Mouse (Mus musculus) liver, embryonic 15.5 days (tissue): Measurements from ENCODE around the gene Mrps11. TPM values are rescaled to one million over a fixed set of nuclear protein-coding genes. Genes with fewer than 3 reads are reported as not detected.

Source experiments
- ATAC-seq: fragments of 200-750 bp; cut with Nextera tagmentation; 2 replicates; pipeline ENCODE4 v1.8.0; 2017; ENCODE audit warnings: moderate number of reproducible peaks, mild to moderate bottlenecking, moderate library complexity; ENCODE audit not compliant: insufficient read depth
- H3K27ac ChIP-seq: fragments of 300-500 bp; sonication (generic); replicated peaks from 2 replicates; pipeline ENCODE4 v1.5.1; 2015; ENCODE audit warnings: mild to moderate bottlenecking, inconsistent platforms
- H3K27me3 ChIP-seq: fragments of 300-500 bp; sonication (generic); 2 replicates; pipeline ENCODE4 v1.6.1; 2015; ENCODE audit warnings: mild to moderate bottlenecking, inconsistent platforms
- H3K36me3 ChIP-seq: fragments of 300-500 bp; sonication (generic); replicated peaks from 2 replicates; pipeline ENCODE4 v1.6.1; 2015; ENCODE audit warnings: moderate library complexity, mild to moderate bottlenecking, inconsistent platforms
- H3K4me1 ChIP-seq: fragments of 300-500 bp; sonication (generic); replicated peaks from 2 replicates; pipeline ENCODE4 v1.6.1; 2015; ENCODE audit warnings: inconsistent platforms
- H3K4me2 ChIP-seq: fragments of 300-500 bp; sonication (generic); 2 replicates; pipeline ENCODE4 v1.6.1; 2015; ENCODE audit warnings: moderate library complexity, mild to moderate bottlenecking, inconsistent platforms
- H3K4me3 ChIP-seq: fragments of 300-500 bp; sonication (generic); replicated peaks from 2 replicates; pipeline ENCODE4 v1.5.1; 2015; ENCODE audit warnings: mild to moderate bottlenecking, inconsistent platforms
- H3K9ac ChIP-seq: fragments of 300-500 bp; sonication (generic); 2 replicates; pipeline ENCODE4 v1.6.1; 2015; ENCODE audit warnings: moderate library complexity, mild to moderate bottlenecking, inconsistent platforms
- H3K9me3 ChIP-seq: fragments of 300-500 bp; sonication (generic); replicated peaks from 2 replicates; pipeline ENCODE4 v1.6.1; 2016; ENCODE audit warnings: inconsistent platforms
- WGBS: fragments of 180-500 bp; shearing (Covaris S2); methylation state at CpG from one replicate; pipeline ENCODE4 v1.1.7; 2015; ENCODE audit warnings: mixed read lengths; ENCODE audit not compliant: insufficient replicate concordance; 5-methylcytosine and 5-hydroxymethylcytosine counted together
- polyA plus RNA-seq: library from polyadenylated mRNA; unstranded; fragments of >200 nt; fragmentation: Nextera tagmentation; extraction: Ambion mirVana; gene quantifications from 2 replicates; pipeline ENCODE4 v1.2.1, GENCODE M21; 2015

The Mrps11 gene
- polyA plus RNA-seq, 1 experiment from 2014 or later, result 39.2 TPM

GRCm38 (mm10) chr7:78766019-78766683 lies 16.8 kb upstream of the Mrps11 start:
- H3K27me3 ChIP-seq, result no peaks in the 10 kb centered on the region
- ATAC-seq, result no peak

DNA sequence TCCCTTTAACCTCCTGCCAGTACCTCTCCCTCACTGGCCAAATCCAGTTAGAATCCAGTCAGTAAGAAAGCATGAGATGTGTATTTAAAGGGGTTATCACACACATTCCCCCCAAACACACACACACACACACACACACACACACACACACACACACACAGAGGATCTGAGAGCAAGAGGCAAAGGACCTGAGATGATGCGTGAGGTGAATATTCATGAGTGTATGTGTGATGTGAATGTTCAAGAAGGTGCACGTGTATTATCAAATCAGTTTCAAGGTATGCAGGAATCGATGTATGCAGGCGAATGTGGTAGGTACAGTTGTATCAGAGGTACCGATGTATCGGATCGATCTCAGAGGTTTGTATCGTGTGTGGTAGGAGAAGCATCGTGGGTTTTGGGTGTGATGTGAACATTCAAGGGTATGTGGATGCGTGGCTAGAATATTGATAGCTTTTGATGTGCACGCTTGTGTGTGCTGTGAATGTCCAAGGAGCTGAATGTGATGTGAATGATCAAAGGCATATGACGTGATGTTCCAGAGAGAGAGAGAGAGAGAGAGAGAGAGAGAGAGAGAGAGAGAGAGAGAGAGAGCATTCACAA lies 14.9 kb upstream of the Mrps11 start:
- H3K4me2 ChIP-seq, result no peak overlapping the region
- H3K27me3 ChIP-seq, result no peaks in the 10 kb centered on the region
- no peak overlapping the region for H3K9ac ChIP-seq
- H3K9me3 ChIP-seq, result no peaks in the 10 kb centered on the region
- H3K4me1 ChIP-seq, result no peaks in the 10 kb centered on the region
- no peak for ATAC-seq
- H3K4me3 ChIP-seq, result no peak overlapping the region
- 74% methylated on average over 12 of the region's 12 CpGs for WGBS
- peaks cover 1% of the 10 kb centered on the region; the same call in 1 of the 2 replicates for H3K36me3 ChIP-seq
- H3K27ac ChIP-seq, result no peak overlapping the region

More at GRCm38 (mm10) chr7:78766019-78766683, 16.8 kb upstream of the Mrps11 start:
- Histone ChIP-seq H3K27ac (no peak overlapping the region), H3K36me3 (no peaks in the 10 kb centered on the region), H3K4me3 (no peak overlapping the region), H3K4me1 (no peaks in the 10 kb centered on the region), H3K4me2 (no peak overlapping the region), H3K9me3 (no peaks in the 10 kb centered on the region), H3K9ac (no peak overlapping the region)
- WGBS, result 19% methylated on average over 18 of the region's 18 CpGs

GRCm38 (mm10) chr7:78769075-78769652 lies 13.8 kb upstream of the Mrps11 start:
- H3K4me3 ChIP-seq, result no peak overlapping the region
- no peak for ATAC-seq
- no peak overlapping the region for H3K4me2 ChIP-seq
- H3K27ac ChIP-seq, result no peak overlapping the region
- WGBS, result 46% methylated on average over 7 of the region's 7 CpGs
- no peaks in the 10 kb centered on the region for H3K9me3 ChIP-seq
- peaks cover 8% of the 10 kb centered on the region for H3K36me3 ChIP-seq
- H3K27me3 ChIP-seq, result no peaks in the 10 kb centered on the region
- no peak overlapping the region for H3K9ac ChIP-seq
- H3K4me1 ChIP-seq, result no peaks in the 10 kb centered on the region

DNA sequence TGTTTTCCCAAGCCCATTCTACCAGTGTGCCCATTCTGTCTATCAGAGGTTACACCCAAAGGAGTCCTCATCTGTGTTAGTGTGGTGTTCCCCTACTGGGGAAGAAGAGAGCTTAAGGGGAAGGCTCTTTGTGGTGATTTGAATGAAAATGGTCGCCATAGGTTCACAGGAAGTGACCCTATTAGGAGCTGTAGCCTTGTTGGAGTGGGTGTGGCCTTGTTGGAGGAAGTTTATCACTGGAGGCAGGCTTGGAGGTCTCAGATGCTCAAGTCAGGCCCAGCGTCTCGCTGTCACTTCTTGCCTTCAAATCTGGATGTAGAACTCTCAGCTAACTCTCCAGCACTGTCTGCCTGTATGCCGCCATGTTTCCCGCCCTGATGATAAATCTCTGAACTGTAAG lies 12.0 kb upstream of the Mrps11 start:
- H3K36me3 ChIP-seq, result peaks cover 25% of the 10 kb centered on the region
- no peaks in the 10 kb centered on the region for H3K4me1 ChIP-seq
- no peaks in the 10 kb centered on the region for H3K9me3 ChIP-seq
- no peak for ATAC-seq
- H3K4me2 ChIP-seq, result no peak overlapping the region
- H3K27ac ChIP-seq, result no peak overlapping the region
- no peak overlapping the region for H3K9ac ChIP-seq
- no peak overlapping the region for H3K4me3 ChIP-seq
- H3K27me3 ChIP-seq, result no peaks in the 10 kb centered on the region
- 68% methylated on average over 5 of the region's 5 CpGs for WGBS

DNA sequence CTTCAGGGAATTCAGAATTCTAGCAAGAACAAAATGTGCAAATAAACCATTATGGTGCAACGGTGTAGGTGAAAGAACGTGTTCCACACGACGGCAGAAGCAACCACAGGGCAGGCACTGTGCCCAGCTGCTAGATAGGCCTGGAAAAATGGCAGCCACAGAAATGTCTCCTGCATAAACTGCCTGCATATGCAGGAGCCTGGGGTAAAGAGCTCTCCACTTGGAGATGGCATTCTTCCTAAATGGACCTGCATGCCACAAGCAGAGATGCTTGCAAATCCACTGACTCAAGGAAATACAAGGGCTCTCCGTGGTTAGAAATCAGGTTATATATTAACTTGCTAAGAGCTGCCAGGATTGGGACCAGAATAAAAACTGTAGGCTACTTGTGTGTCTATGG lies 4.2 kb upstream of the Mrps11 start:
- no peak overlapping the region for H3K9ac ChIP-seq
- ATAC-seq, result no peak
- no peak overlapping the region for H3K27ac ChIP-seq
- no peaks in the 10 kb centered on the region for H3K9me3 ChIP-seq
- no peak overlapping the region for H3K4me3 ChIP-seq
- H3K4me1 ChIP-seq, result peaks cover 16% of the 10 kb centered on the region
- peaks cover 63% of the 10 kb centered on the region for H3K36me3 ChIP-seq
- WGBS, result 83% methylated on average over 5 of the region's 5 CpGs
- H3K4me2 ChIP-seq, result no peak overlapping the region
- no peaks in the 10 kb centered on the region for H3K27me3 ChIP-seq

GRCm38 (mm10) chr7:78785906-78786305 lies 3.0 kb downstream of the Mrps11 start:
- no peak overlapping the region for H3K9ac ChIP-seq
- WGBS, result 64% methylated on average over 5 of the region's 5 CpGs
- peaks cover 36% of the 10 kb centered on the region for H3K4me1 ChIP-seq
- no peak overlapping the region for H3K4me2 ChIP-seq
- no peak overlapping the region for H3K4me3 ChIP-seq
- no peak for ATAC-seq
- no peak overlapping the region for H3K27ac ChIP-seq
- peaks cover 44% of the 10 kb centered on the region for H3K36me3 ChIP-seq
- H3K9me3 ChIP-seq, result no peaks in the 10 kb centered on the region
- no peaks in the 10 kb centered on the region for H3K27me3 ChIP-seq

DNA sequence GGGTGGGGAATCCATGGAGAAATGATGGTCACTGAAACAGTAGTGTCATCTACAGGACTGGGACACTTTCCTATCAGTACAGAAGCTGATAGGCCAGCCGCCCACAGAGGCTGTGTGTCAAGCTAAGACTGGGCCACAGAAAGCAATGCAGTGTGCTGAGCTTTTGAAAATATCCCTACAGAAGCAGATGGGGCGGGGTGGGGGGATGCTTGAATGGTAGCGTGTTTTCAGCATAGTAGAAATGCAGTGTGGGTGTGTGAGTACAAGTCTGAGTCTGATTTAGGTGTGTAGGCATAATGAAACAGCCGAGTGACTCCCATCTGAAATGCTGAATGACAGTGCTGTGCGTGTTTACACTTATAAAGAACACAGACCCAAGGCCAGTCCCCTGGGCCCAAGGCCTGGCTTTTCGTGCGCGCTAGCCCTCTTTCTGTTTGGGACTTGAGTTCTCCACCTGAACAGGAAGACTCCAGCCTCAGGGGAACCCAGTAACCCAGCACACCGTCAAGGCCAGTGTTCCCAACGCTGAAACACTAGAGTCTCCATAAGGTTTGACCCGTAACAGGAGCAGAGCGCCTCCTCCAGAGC lies 5.0 kb downstream of the Mrps11 start:
- no peaks in the 10 kb centered on the region for H3K9me3 ChIP-seq
- H3K4me3 ChIP-seq, result no peak overlapping the region
- H3K4me2 ChIP-seq, result no peak overlapping the region
- H3K36me3 ChIP-seq, result peaks cover 61% of the 10 kb centered on the region
- WGBS, result 73% methylated on average over 12 of the region's 12 CpGs
- H3K27ac ChIP-seq, result no peak overlapping the region
- no peaks in the 10 kb centered on the region for H3K27me3 ChIP-seq
- peaks cover 23% of the 10 kb centered on the region for H3K4me1 ChIP-seq
- no peak for ATAC-seq
- no peak overlapping the region for H3K9ac ChIP-seq

- Histone ChIP-seq H3K4me3 (no peak overlapping the region), H3K27ac (no peak overlapping the region), H3K4me1 (peaks cover 36% of the 10 kb centered on the region), H3K9me3 (no peaks in the 10 kb centered on the region), H3K4me2 (no peak overlapping the region), H3K27me3 (no peaks in the 10 kb centered on the region), H3K9ac (no peak overlapping the region), H3K36me3 (peaks cover 48% of the 10 kb centered on the region)
- WGBS, result 77% methylated on average over 15 of the region's 15 CpGs
- ATAC-seq, result no peak; the same call in 1 of the 2 replicates
Observed at GRCm38 (mm10) chr7:78791359-78792222, 8.7 kb downstream of the Mrps11 start.

DNA sequence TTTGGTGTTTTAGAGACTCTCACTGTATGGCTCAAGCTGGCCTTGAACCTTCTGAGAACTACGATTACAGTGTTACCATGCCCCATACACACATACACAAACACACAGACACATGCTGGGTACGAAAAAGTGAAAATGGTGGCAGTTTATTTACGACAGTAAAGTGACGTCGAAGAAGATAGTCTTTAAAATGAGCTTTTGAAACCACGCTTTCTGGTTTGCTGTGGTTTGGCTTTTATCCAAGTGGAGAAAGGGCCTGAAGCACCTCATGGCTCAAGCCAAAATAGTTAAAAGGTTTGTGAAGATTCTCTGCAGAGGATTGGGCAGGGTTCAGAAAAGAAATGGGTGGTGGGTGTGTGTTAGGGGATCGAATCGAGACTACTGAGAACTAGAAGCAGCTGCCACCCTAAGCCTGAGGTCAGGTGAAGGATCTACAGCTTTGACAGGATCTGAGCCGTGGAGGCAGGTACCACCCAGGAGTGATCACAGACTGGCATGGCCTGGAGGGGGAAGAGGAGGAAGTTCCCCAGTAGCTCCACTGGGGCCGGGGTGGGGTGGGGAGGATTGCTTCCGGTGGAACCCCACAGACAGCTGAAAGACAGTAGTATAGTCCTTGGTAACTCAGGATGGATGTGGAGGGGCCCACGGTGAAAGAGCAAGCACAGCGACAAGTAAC lies 11.1 kb downstream of the Mrps11 start:
- Histone ChIP-seq H3K4me1 (peaks cover 53% of the 10 kb centered on the region), H3K36me3 (peaks cover 35% of the 10 kb centered on the region), H3K9me3 (no peaks in the 10 kb centered on the region), H3K4me2 (no peak overlapping the region), H3K9ac (no peak overlapping the region), H3K27ac (peak overlapping the region; percentile 39; the same call in 1 of the 2 replicates), H3K4me3 (no peak overlapping the region), H3K27me3 (no peaks in the 10 kb centered on the region)
- WGBS, result 45% methylated on average over 13 of the region's 13 CpGs
- peak; percentile 35; the same call in 1 of the 2 replicates for ATAC-seq

DNA sequence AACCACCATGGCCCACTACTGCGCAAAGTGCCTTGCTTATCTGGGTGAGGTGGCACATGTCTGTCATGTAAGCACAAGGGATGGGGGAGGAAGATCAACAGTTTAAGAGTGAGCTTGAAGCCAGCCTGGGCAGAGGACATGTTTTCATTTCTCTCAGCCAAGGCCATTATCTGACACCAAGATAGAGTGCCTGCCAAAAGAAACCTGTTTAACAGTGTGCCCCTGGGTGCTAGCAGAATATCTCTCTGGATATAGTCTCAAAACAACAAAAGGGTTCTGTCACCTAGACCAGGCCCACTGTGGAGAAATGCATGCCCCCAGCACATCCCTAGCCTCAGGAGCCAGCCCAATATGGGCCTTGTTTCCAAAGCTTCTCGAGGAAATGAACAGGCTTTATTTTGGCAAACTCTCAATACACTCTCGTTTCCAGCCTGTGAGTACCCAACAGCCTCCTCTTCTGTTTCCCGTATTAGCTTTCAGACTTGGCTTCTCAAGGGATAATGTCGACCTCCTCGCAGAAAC lies 11.7 kb downstream of the Mrps11 start:
- Histone ChIP-seq H3K4me2 (no peak overlapping the region), H3K4me1 (peaks cover 57% of the 10 kb centered on the region), H3K27me3 (no peaks in the 10 kb centered on the region), H3K9me3 (no peaks in the 10 kb centered on the region), H3K27ac (peak overlapping the region; percentile 39; the same call in 1 of the 2 replicates), H3K4me3 (no peak overlapping the region), H3K9ac (no peak overlapping the region), H3K36me3 (peaks cover 29% of the 10 kb centered on the region)
- peak; percentile 22 for ATAC-seq
- 56% methylated on average over 6 of the region's 6 CpGs for WGBS
